Mouse (Mus musculus) sigmoid colon, adult 10 weeks (tissue): ENCODE measurements around the gene Phb. TPM values are rescaled to one million over a fixed set of nuclear protein-coding genes. Genes with fewer than 3 reads are reported as not detected.

Experiments used
- polyA plus RNA-seq: library from polyadenylated mRNA; stranded (reverse); fragments of 350-450 nt; fragmentation: Illumina TruSeq; extraction: RNeasy Lipid Tissue Mini Kit (QIAGEN cat#74804); gene quantifications from one replicate; pipeline ENCODE4 v1.2.3, GENCODE M21; 2014; ENCODE audit warnings: low read depth, low replicate concordance

The Phb gene
- polyA plus RNA-seq, result 5.2 TPM

DNA sequence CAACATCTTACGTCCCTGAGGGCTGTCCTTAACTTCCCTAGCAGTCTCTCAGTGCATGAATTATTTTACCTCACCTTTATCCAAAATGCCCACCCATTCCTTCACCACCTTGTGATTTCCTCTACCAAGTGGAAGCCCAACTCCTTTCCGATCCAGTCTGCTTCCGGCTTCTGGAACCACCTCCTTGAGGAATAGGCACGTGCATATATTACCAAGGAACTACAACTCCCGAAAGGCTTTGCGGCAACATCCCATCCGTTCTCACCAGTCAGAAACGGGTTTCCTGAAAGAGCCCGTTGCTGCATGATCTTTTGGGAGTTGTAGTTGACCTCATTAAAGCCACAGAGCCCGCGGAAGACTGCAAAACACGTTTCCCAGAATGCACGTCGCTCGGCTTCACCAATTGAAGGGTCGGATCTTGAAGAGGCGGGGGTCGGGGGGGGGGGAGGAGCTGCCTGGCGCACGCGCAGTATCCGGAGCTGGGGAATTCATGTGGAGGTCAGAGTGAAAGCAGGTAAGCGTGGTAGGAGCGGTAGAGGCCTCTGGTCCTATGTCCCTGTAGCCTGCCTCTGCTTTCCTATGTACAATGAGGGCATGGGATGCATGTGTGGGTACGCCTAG is at the start of gene Phb:
TSS of gene Phb (plus strand) at position 429 of the 621 bp plus-strand sequence.

GRCm38 (mm10) chr11:95712563-95713224 is 45.9 kb downstream of the Phb start, which contains the start of gene Zfp652:
TSS of gene Zfp652 (plus strand) at chr11:95712673.

GRCm38 (mm10) chr11:95723287-95723686 is 56.5 kb downstream of the Phb start, which contains the start of gene B130006D01Rik:
TSS of gene B130006D01Rik (plus strand) at chr11:95723587.

Other genes with a start within 250 kb of the Phb start
- gene Nxph3, start 152.4 kb upstream of the Phb start, polyA plus RNA-seq, result not detected
- gene Ngfr, start 79.2 kb upstream of the Phb start, polyA plus RNA-seq, result 0.47 TPM
- 27.3 TPM for gene Zfp652, start 45.7 kb downstream of the Phb start, polyA plus RNA-seq
- 0.22 TPM for gene B130006D01Rik, start 56.6 kb downstream of the Phb start, polyA plus RNA-seq
- gene Phospho1, start 157.5 kb downstream of the Phb start, polyA plus RNA-seq, result 0.28 TPM
- 3.2 TPM for gene Gngt2, start 170.3 kb downstream of the Phb start, polyA plus RNA-seq
- 0.47 TPM for gene Abi3, start 175.5 kb downstream of the Phb start, polyA plus RNA-seq
- 194 TPM for gene B4galnt2, start 247.9 kb downstream of the Phb start, polyA plus RNA-seq